ENCODE assay signal across 9 mouse cellular contexts in genomic region chr11:62553633-62554032, GRCm38 (mm10). TPM values are rescaled to one million over a fixed set of nuclear protein-coding genes. Genes with fewer than 3 reads are reported as not detected.
DNase-seq lines count a peak whose midpoint lies in the region; ATAC-seq and TF ChIP-seq lines count a peak whose summit lies in the region.
"Had no signal": no experiment of that assay in that cellular context is flagged by ENCODE, and none has a peak within 500 bp of the region (broad histone marks: within the 10 kb centered on the region; RNA-seq: fewer than 3 reads in every experiment).

No protein-coding gene starts in this region.

- H3K27ac ChIP-seq in gastrocnemius, adult 2 months: peak overlapping the region; percentile 72
- no peak overlapping the region; the same call in 1 of the 2 replicates for H3K27ac ChIP-seq in testis, adult 2 months (ENCODE audit: control insufficient read depth, insufficient read depth, low read depth, low read length)
- H3K27ac ChIP-seq in liver, embryonic 13.5 days: no peak overlapping the region; the same call in 1 of the 2 replicates

- peak overlapping the region; percentile 70 for H3K9ac ChIP-seq in liver, embryonic 13.5 days

- DNase-seq in gastrocnemius, adult 2 months: no peak
- no peak for DNase-seq in gastrocnemius, postnatal 4 days (ENCODE audit: low spot score in 2 of 2)
- no peak for DNase-seq in testis, postnatal 10 days (ENCODE audit: low spot score)
- no peak for DNase-seq in liver, embryonic 13.5 days
- DNase-seq in right cerebral cortex, postnatal 14 days: no peak
- DNase-seq in adipocyte (ENCODE audit: low spot score): no peak
- DNase-seq in urinary bladder, postnatal 36 days (ENCODE audit: low spot score in 2 of 2): no peak
- DNase-seq: kidney, adult 9 months had no signal

- H3K9me3 ChIP-seq in liver, embryonic 13.5 days (replicated peaks): no peaks in the 10 kb centered on the region

- TF ChIP-seq CTCF in gastrocnemius, adult 2 months (IDR thresholded peaks at IDR 0.05): no peak
- TF ChIP-seq CTCF in testis, adult 2 months (IDR thresholded peaks at IDR 0.05; ENCODE audit: control insufficient read depth, insufficient read depth, insufficient replicate concordance, low read depth, low read length): no peak

- no peak for TF ChIP-seq POLR2A in testis, adult 2 months (IDR thresholded peaks at IDR 0.05; ENCODE audit: control insufficient read depth, low read depth, low read length)

- H3K36me3 ChIP-seq in testis, adult 2 months (ENCODE audit: control insufficient read depth, insufficient read depth, low read length): no peaks in the 10 kb centered on the region
- peaks cover 29% of the 10 kb centered on the region for H3K36me3 ChIP-seq in liver, embryonic 13.5 days

- 75% methylated on average over 5 of the region's 5 CpGs for WGBS in liver, embryonic 13.5 days (ENCODE audit: insufficient replicate concordance)

- no peak for ATAC-seq in liver, embryonic 13.5 days (ENCODE audit: low read depth)

- peak overlapping the region; percentile 82 for H3K4me2 ChIP-seq in liver, embryonic 13.5 days

- peak overlapping the region; percentile 77 for H3K4me3 ChIP-seq in gastrocnemius, adult 2 months
- H3K4me3 ChIP-seq in testis, adult 2 months (ENCODE audit: control insufficient read depth, low read depth, low read length): peak overlapping the region; percentile 61
- H3K4me3 ChIP-seq in liver, embryonic 13.5 days (replicated peaks): peak overlapping the region; percentile 67

- intact Hi-C loops in gastrocnemius, adult 2 months (cut with DNase I): no loop called here

- H3K4me1 ChIP-seq in testis, adult 2 months (ENCODE audit: control insufficient read depth, insufficient read depth, low read length): 0 out of 2 replicates have a peak, but pooled peaks cover 2% of the 10 kb centered on the region
- H3K4me1 ChIP-seq in liver, embryonic 13.5 days (replicated peaks): peaks cover 42% of the 10 kb centered on the region

- H3K27me3 ChIP-seq in testis, adult 2 months (ENCODE audit: control insufficient read depth, insufficient read depth, low read length): no peaks in the 10 kb centered on the region
- no peaks in the 10 kb centered on the region for H3K27me3 ChIP-seq in liver, embryonic 13.5 days

RNA-seq across cellular contexts. Expression of gene Ubb, which starts 2.7 kb away (rescaled TPM):
- total RNA-seq in gastrocnemius, adult 2 months (2021): 100 to 1,000 TPM; 776 to 989 TPM
- 1,000 to 10,000 TPM; 1,167 to 1,215 TPM for total RNA-seq in gastrocnemius, postnatal 4 days (2021)
- polyA plus RNA-seq in testis, adult 2 months (2012; rRNA removed): 5,144 and 5,757 TPM in 2 replicates
- polyA plus RNA-seq in liver, embryonic 13.5 days (2015; fragmentation: Nextera tagmentation; extraction: Ambion mirVana): 1,519 and 1,558 TPM in 2 replicates

RNA-seq across cellular contexts. Expression of gene Cenpv, which starts 14.6 kb away (rescaled TPM):
- total RNA-seq in gastrocnemius, adult 2 months (2021): 10 to 100 TPM; 19.2 to 24.3 TPM
- 10 to 100 TPM; 13.6 to 22.4 TPM for total RNA-seq in gastrocnemius, postnatal 4 days (2021)
- polyA plus RNA-seq in testis, adult 2 months (2012; rRNA removed): 874 and 878 TPM in 2 replicates
- polyA plus RNA-seq in liver, embryonic 13.5 days (2015; fragmentation: Nextera tagmentation; extraction: Ambion mirVana): 17.8 and 19.6 TPM in 2 replicates

RNA-seq across cellular contexts. Expression of gene Trpv2, which starts 20.7 kb away (rescaled TPM):
- total RNA-seq in gastrocnemius, adult 2 months (2021): 1 to 10 TPM in 1 of 2 experiments, under 1 TPM in 1; 0.89 to 1.1 TPM
- 1 to 10 TPM; 3.6 to 4.7 TPM for total RNA-seq in gastrocnemius, postnatal 4 days (2021)
- 0.67 and 0.97 TPM in 2 replicates for polyA plus RNA-seq in testis, adult 2 months (2012; rRNA removed)
- 6.6 and 7.2 TPM in 2 replicates for polyA plus RNA-seq in liver, embryonic 13.5 days (2015; fragmentation: Nextera tagmentation; extraction: Ambion mirVana)
